Mouse (Mus musculus) hindlimb bud, embryonic 11.5 days (tissue): ENCODE data around the gene Slc4a1.

Source experiments
- DNase-seq: peaks from one replicate; pipeline ENCODE4 v3.0.0-alpha.2; 2012; ENCODE audit warnings: low read depth, low spot score; ENCODE audit errors: extremely low spot score

Slc4a1 gene

DNA sequence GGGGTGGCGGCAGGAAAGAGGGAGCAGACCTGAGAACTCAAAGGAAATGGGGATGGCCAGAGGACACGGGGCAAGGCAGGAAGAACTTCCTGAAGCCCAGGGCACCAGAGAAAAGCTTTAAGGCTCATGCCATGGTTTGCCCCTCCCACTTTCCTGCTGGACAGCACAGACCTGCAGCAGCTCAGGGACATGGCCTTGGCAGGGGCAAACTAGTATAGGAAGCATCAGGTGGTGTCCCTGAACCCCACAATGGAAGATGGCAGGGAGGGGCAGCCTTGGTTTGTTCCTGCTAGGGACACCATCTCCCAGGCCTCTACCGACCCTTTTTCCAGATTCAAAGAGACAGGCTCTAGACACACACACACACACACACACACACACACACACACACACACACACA lies 60.6 kb downstream of the Slc4a1 start:
- DNase-seq = no peak

DNA sequence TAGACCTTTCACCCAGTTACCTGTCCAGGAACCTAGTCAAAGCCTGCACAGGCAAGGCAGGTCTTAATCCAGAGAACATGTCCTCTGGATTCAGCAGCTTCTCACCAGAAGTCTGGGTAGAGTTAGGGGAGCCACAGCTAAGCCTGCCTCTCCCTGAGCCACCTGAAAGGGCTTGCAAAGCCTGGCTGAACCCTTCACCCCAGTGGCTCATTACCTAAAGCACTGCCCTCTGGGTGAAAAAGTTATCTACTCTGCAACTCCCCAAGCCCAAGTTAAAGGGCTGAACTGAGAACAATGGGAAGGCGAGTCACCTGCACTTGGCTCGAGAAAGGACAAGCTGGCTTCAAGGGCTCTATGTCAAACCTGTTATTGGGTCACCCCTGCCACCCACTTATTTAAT lies 61.9 kb downstream of the Slc4a1 start:
- DNase-seq = no peak

DNA sequence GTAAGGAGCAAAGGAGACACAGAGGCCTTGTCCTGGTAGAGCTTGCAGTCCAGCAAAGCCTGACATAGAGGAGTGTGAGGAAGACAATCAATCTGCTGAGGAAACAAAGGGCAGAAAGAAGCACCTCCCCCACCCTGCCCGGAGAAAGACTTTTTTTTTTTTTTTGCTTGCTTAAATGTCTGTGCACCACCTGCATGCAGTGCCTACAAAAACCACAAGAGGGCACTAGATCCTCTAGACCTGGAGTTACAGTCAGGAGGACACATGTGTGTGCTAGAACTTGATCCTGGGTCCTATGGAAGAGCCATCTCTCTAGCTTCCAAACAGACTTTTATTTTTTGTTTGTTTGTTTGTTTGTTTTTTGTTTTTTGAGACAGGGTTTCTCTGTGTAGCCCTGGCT lies 66.2 kb downstream of the Slc4a1 start:
- DNase-seq = no peak
